Comparison of ENCODE assay signal across 8 mouse cellular contexts in genomic region chr11:120353500-120354303, GRCm38 (mm10). TPM values are rescaled to one million over a fixed set of nuclear protein-coding genes. Genes with fewer than 3 reads are reported as not detected.
DNase-seq lines count a peak whose midpoint lies in the region; ATAC-seq lines count a peak whose summit lies in the region.

No protein-coding gene starts in this region.

- H3K4me2 ChIP-seq in kidney, embryonic 15.5 days = peak overlapping the region; percentile 41

- H3K9ac ChIP-seq in kidney, embryonic 15.5 days = no peak overlapping the region

- 18% methylated on average over 26 of the region's 26 CpGs for WGBS in heart, embryonic 10.5 days
- WGBS in kidney, embryonic 15.5 days = 27% methylated on average over 26 of the region's 26 CpGs

- H3K9me3 ChIP-seq in heart, embryonic 10.5 days = no peaks in the 10 kb centered on the region
- H3K9me3 ChIP-seq in kidney, embryonic 15.5 days (replicated peaks) = no peaks in the 10 kb centered on the region

- peaks cover 80% of the 10 kb centered on the region for H3K4me1 ChIP-seq in heart, embryonic 10.5 days
- peaks cover 85% of the 10 kb centered on the region for H3K4me1 ChIP-seq in kidney, embryonic 15.5 days

- no peaks in the 10 kb centered on the region for H3K36me3 ChIP-seq in heart, embryonic 10.5 days
- H3K36me3 ChIP-seq in kidney, embryonic 15.5 days = no peaks in the 10 kb centered on the region

- peak overlapping the region; percentile 87 for H3K27ac ChIP-seq in heart, embryonic 10.5 days
- H3K27ac ChIP-seq in kidney, embryonic 15.5 days = peak overlapping the region; percentile 100

- peak overlapping the region; percentile 47 for H3K4me3 ChIP-seq in heart, embryonic 10.5 days
- no peak overlapping the region for H3K4me3 ChIP-seq in kidney, embryonic 15.5 days (replicated peaks)

- peak; percentile 78 for DNase-seq in embryo, embryonic 10 days (ENCODE audit: low spot score)
- peak; percentile 93 for DNase-seq in heart, embryonic 10.5 days (ENCODE audit: low spot score)
- DNase-seq in lung, postnatal 10 days = peak; percentile 92
- DNase-seq in retina, embryonic 14.5 days (ENCODE audit: low spot score) = peak; percentile 79
- peak; percentile 94 for DNase-seq in urinary bladder, postnatal 14 days (ENCODE audit: low spot score)

- no peaks in the 10 kb centered on the region for H3K27me3 ChIP-seq in heart, embryonic 10.5 days (ENCODE audit: insufficient read depth, poor library complexity, severe bottlenecking)
- no peaks in the 10 kb centered on the region for H3K27me3 ChIP-seq in kidney, embryonic 15.5 days

- ATAC-seq in CD4-positive, CD25-positive, alpha-beta regulatory T cell, adult 4 months = peak; percentile 78
- peak; percentile 73 for ATAC-seq in activated CD4-positive, CD25-positive, alpha-beta regulatory T cell, adult 4 months
- ATAC-seq in kidney, embryonic 15.5 days (replicated peaks; ENCODE audit: low FRiP score) = peak; percentile 10

RNA-seq across cellular contexts. Expression of gene Actg1, which starts 5.4 kb away (rescaled TPM):
- 1,000 to 10,000 TPM; 2,387 to 3,192 TPM for polyA plus RNA-seq in CD4-positive, CD25-positive, alpha-beta regulatory T cell, adult 4 months (2017; shearing (Covaris generic))
- 1,000 to 10,000 TPM; 2,904 to 3,852 TPM for polyA plus RNA-seq in activated CD4-positive, CD25-positive, alpha-beta regulatory T cell, adult 4 months (2017; shearing (Covaris generic))
- polyA plus RNA-seq in heart, embryonic 10.5 days (2016; fragmentation: Nextera tagmentation; extraction: Ambion mirVana) = 1,513 and 2,033 TPM in 2 replicates
- 2,367 and 2,520 TPM in 2 replicates for polyA plus RNA-seq in kidney, embryonic 15.5 days (2015; fragmentation: Nextera tagmentation; extraction: Ambion mirVana)

RNA-seq across cellular contexts. Expression of gene Fscn2, which starts 7.6 kb away (rescaled TPM):
- under 1 TPM; 0.67 to 0.99 TPM for polyA plus RNA-seq in CD4-positive, CD25-positive, alpha-beta regulatory T cell, adult 4 months (2017; shearing (Covaris generic))
- 1 to 10 TPM in 1 of 2 experiments, under 1 TPM in 1; 0.47 to 1.1 TPM for polyA plus RNA-seq in activated CD4-positive, CD25-positive, alpha-beta regulatory T cell, adult 4 months (2017; shearing (Covaris generic))
- polyA plus RNA-seq in heart, embryonic 10.5 days (2016; fragmentation: Nextera tagmentation; extraction: Ambion mirVana) = 0.25 and 0.49 TPM in 2 replicates
- 1.1 and 1.2 TPM in 2 replicates for polyA plus RNA-seq in kidney, embryonic 15.5 days (2015; fragmentation: Nextera tagmentation; extraction: Ambion mirVana)

RNA-seq across cellular contexts. Expression of gene Faap100, which starts 24.9 kb away (rescaled TPM):
- 10 to 100 TPM; 17.8 to 27.0 TPM for polyA plus RNA-seq in CD4-positive, CD25-positive, alpha-beta regulatory T cell, adult 4 months (2017; shearing (Covaris generic))
- 10 to 100 TPM; 12.2 to 18.7 TPM for polyA plus RNA-seq in activated CD4-positive, CD25-positive, alpha-beta regulatory T cell, adult 4 months (2017; shearing (Covaris generic))
- 32.5 and 35.9 TPM in 2 replicates for polyA plus RNA-seq in heart, embryonic 10.5 days (2016; fragmentation: Nextera tagmentation; extraction: Ambion mirVana)
- 33.1 and 41.9 TPM in 2 replicates for polyA plus RNA-seq in kidney, embryonic 15.5 days (2015; fragmentation: Nextera tagmentation; extraction: Ambion mirVana)

Comparison
In these comparisons a context has a peak if more than half of its experiments do, and no peak if none do; other contexts are left out.
1. ATAC-seq: peak in every context shown above with its lines; median percentile 78 in CD4-positive, CD25-positive, alpha-beta regulatory T cell, adult 4 months; 73 in activated CD4-positive, CD25-positive, alpha-beta regulatory T cell, adult 4 months; 10 in kidney, embryonic 15.5 days.